Comparison of ENCODE assay signal across 21 mouse cellular contexts in genomic region chr1:77846039-77846727, GRCm38 (mm10).
DNase-seq lines count a peak whose midpoint lies in the region; ATAC-seq and TF ChIP-seq lines count a peak whose summit lies in the region.
"Had no signal": no experiment of that assay in that cellular context is flagged by ENCODE, and none has a peak within 500 bp of the region (broad histone marks: within the 10 kb centered on the region; RNA-seq: fewer than 3 reads in every experiment).

No protein-coding gene starts in this region.

- H3K4me2 ChIP-seq in hindbrain, postnatal 0 days (ENCODE audit: low read depth, low read length), result no peak overlapping the region
- no peak overlapping the region for H3K4me2 ChIP-seq in hindbrain, embryonic 11.5 days (replicated peaks; ENCODE audit: low read depth, low read length)
- H3K4me2 ChIP-seq in midbrain, postnatal 0 days (ENCODE audit: low read depth, low read length, poor library complexity, severe bottlenecking), result no peak overlapping the region
- H3K4me2 ChIP-seq in midbrain, embryonic 16.5 days (ENCODE audit: low read length), result no peak overlapping the region
- H3K4me2 ChIP-seq in kidney, embryonic 14.5 days (replicated peaks; ENCODE audit: low read depth, low read length), result no peak overlapping the region
- H3K4me2 ChIP-seq: heart, embryonic 15.5 days; midbrain, embryonic 15.5 days had no signal

- peak; percentile 64 for ATAC-seq in hindbrain, postnatal 0 days
- ATAC-seq in hindbrain, embryonic 11.5 days (ENCODE audit: low FRiP score), result no peak
- no peak for ATAC-seq in midbrain, postnatal 0 days (ENCODE audit: low FRiP score)
- ATAC-seq in midbrain, embryonic 16.5 days, result no peak
- ATAC-seq in kidney, embryonic 14.5 days (ENCODE audit: low FRiP score, low TSS enrichment), result no peak
- ATAC-seq: forebrain, embryonic 16.5 days; midbrain, embryonic 15.5 days; Patski had no signal

- H3K4me3 ChIP-seq in hindbrain, postnatal 0 days (ENCODE audit: low read length), result no peak overlapping the region
- no peak overlapping the region for H3K4me3 ChIP-seq in hindbrain, embryonic 11.5 days (ENCODE audit: low read depth, low read length)
- no peak overlapping the region for H3K4me3 ChIP-seq in midbrain, postnatal 0 days (ENCODE audit: low read depth, low read length)
- H3K4me3 ChIP-seq in midbrain, embryonic 16.5 days (ENCODE audit: low read depth, low read length), result no peak overlapping the region
- no peak overlapping the region for H3K4me3 ChIP-seq in kidney, embryonic 14.5 days (ENCODE audit: low read length)
- H3K4me3 ChIP-seq: heart, embryonic 15.5 days; midbrain, embryonic 15.5 days had no signal

- WGBS in hindbrain, postnatal 0 days, result 51% methylated on average over 12 of the region's 12 CpGs
- 85% methylated on average over 12 of the region's 12 CpGs for WGBS in hindbrain, embryonic 11.5 days
- WGBS in midbrain, postnatal 0 days, result 75% methylated on average over 12 of the region's 12 CpGs
- WGBS in midbrain, embryonic 16.5 days, result 75% methylated on average over 12 of the region's 12 CpGs
- 77% methylated on average over 12 of the region's 12 CpGs for WGBS in kidney, embryonic 14.5 days

- H3K9me3 ChIP-seq in hindbrain, postnatal 0 days (ENCODE audit: low read length), result no peaks in the 10 kb centered on the region
- no peaks in the 10 kb centered on the region for H3K9me3 ChIP-seq in hindbrain, embryonic 11.5 days (ENCODE audit: control insufficient read depth, low read length)
- no peaks in the 10 kb centered on the region for H3K9me3 ChIP-seq in midbrain, postnatal 0 days (ENCODE audit: low read length)
- H3K9me3 ChIP-seq in midbrain, embryonic 16.5 days (replicated peaks; ENCODE audit: control insufficient read depth, low read length, poor library complexity, severe bottlenecking), result no peaks in the 10 kb centered on the region
- no peaks in the 10 kb centered on the region for H3K9me3 ChIP-seq in kidney, embryonic 14.5 days (ENCODE audit: control insufficient read depth, low read length)
- H3K9me3 ChIP-seq: heart, embryonic 15.5 days; midbrain, embryonic 15.5 days had no signal

- no peaks in the 10 kb centered on the region for H3K27me3 ChIP-seq in hindbrain, postnatal 0 days (ENCODE audit: insufficient read depth, low read length)
- no peaks in the 10 kb centered on the region for H3K27me3 ChIP-seq in hindbrain, embryonic 11.5 days (ENCODE audit: control insufficient read depth, insufficient read depth, low read length)
- no peaks in the 10 kb centered on the region for H3K27me3 ChIP-seq in midbrain, postnatal 0 days (ENCODE audit: insufficient read depth, low read length)
- H3K27me3 ChIP-seq in midbrain, embryonic 16.5 days (ENCODE audit: control insufficient read depth, insufficient read depth, low read depth, low read length), result no peaks in the 10 kb centered on the region
- no peaks in the 10 kb centered on the region for H3K27me3 ChIP-seq in kidney, embryonic 14.5 days (ENCODE audit: control insufficient read depth, insufficient read depth, low read length)
- H3K27me3 ChIP-seq: heart, embryonic 15.5 days; midbrain, embryonic 15.5 days; Patski had no signal

- peak; percentile 87 to 89 for DNase-seq in cerebellum, postnatal 14 days
- no peak for DNase-seq in cerebellum, adult 11-12 months
- DNase-seq in hindbrain, postnatal 0 days (ENCODE audit: low spot score), result peak; percentile 84
- no peak for DNase-seq in hindbrain, embryonic 11.5 days (ENCODE audit: low spot score)
- peak; percentile 82 for DNase-seq in midbrain, postnatal 0 days (ENCODE audit: low spot score)
- DNase-seq: adrenal gland, adult 8-10 months; gastrocnemius, postnatal 25 days; heart, postnatal 4 days; kidney, adult 11 months; liver; lung, postnatal 14 days; right cerebral cortex, postnatal 14 days; spleen, adult 18-20 months; thymus, adult 2 months had no signal

- H3K4me1 ChIP-seq in hindbrain, postnatal 0 days (ENCODE audit: insufficient read depth, low read length), result no peaks in the 10 kb centered on the region; the same call in 1 of the 2 replicates
- H3K4me1 ChIP-seq in hindbrain, embryonic 11.5 days (replicated peaks; ENCODE audit: control insufficient read depth, insufficient read depth, low read length), result no peaks in the 10 kb centered on the region
- no peaks in the 10 kb centered on the region for H3K4me1 ChIP-seq in midbrain, postnatal 0 days (ENCODE audit: insufficient read depth, low read length)
- peaks cover 6% of the 10 kb centered on the region; the same call in 1 of the 2 replicates for H3K4me1 ChIP-seq in midbrain, embryonic 16.5 days (ENCODE audit: control insufficient read depth, insufficient read depth, low read length)
- H3K4me1 ChIP-seq in kidney, embryonic 14.5 days (ENCODE audit: control insufficient read depth, insufficient read depth, low read length), result 0 out of 2 replicates have a peak, but pooled peaks cover 5% of the 10 kb centered on the region

- H3K36me3 ChIP-seq in hindbrain, postnatal 0 days (ENCODE audit: insufficient read depth, low read length), result no peaks in the 10 kb centered on the region
- no peaks in the 10 kb centered on the region for H3K36me3 ChIP-seq in hindbrain, embryonic 11.5 days (ENCODE audit: control insufficient read depth, insufficient read depth, low read length)
- H3K36me3 ChIP-seq in midbrain, postnatal 0 days (ENCODE audit: insufficient read depth, low read length), result no peaks in the 10 kb centered on the region
- H3K36me3 ChIP-seq in midbrain, embryonic 16.5 days (ENCODE audit: control insufficient read depth, insufficient read depth, low read length), result no peaks in the 10 kb centered on the region
- no peaks in the 10 kb centered on the region for H3K36me3 ChIP-seq in kidney, embryonic 14.5 days (ENCODE audit: control insufficient read depth, insufficient read depth, low read length)
- H3K36me3 ChIP-seq: heart, embryonic 15.5 days; midbrain, embryonic 15.5 days had no signal

- H3K9ac ChIP-seq in hindbrain, postnatal 0 days (replicated peaks; ENCODE audit: low read length), result no peak overlapping the region
- no peak overlapping the region for H3K9ac ChIP-seq in hindbrain, embryonic 11.5 days (ENCODE audit: low read depth, low read length)
- no peak overlapping the region for H3K9ac ChIP-seq in midbrain, postnatal 0 days (replicated peaks; ENCODE audit: low read length, poor library complexity, severe bottlenecking)
- no peak overlapping the region for H3K9ac ChIP-seq in midbrain, embryonic 16.5 days (ENCODE audit: low read depth, low read length)
- no peak overlapping the region for H3K9ac ChIP-seq in kidney, embryonic 14.5 days (ENCODE audit: low read depth, low read length)
- H3K9ac ChIP-seq: heart, embryonic 15.5 days; midbrain, embryonic 15.5 days had no signal

- no peak for TF ChIP-seq CTCF in hindbrain, postnatal 0 days (IDR thresholded peaks at IDR 0.05; ENCODE audit: low read depth)
- no peak for TF ChIP-seq CTCF in midbrain, postnatal 0 days (IDR thresholded peaks at IDR 0.05)

- H3K27ac ChIP-seq in hindbrain, postnatal 0 days, result peak overlapping the region; percentile 1; the same call in 1 of the 2 replicates
- H3K27ac ChIP-seq in hindbrain, embryonic 11.5 days (ENCODE audit: low read depth, low read length), result no peak overlapping the region
- H3K27ac ChIP-seq in midbrain, postnatal 0 days (ENCODE audit: low read depth, low read length), result no peak overlapping the region
- no peak overlapping the region for H3K27ac ChIP-seq in midbrain, embryonic 16.5 days (ENCODE audit: low read length)
- H3K27ac ChIP-seq in kidney, embryonic 14.5 days (ENCODE audit: low read depth, low read length), result no peak overlapping the region
- H3K27ac ChIP-seq: heart, embryonic 15.5 days; kidney, postnatal 0 days; midbrain, embryonic 15.5 days had no signal

Comparison
In these comparisons a context has a peak if more than half of its experiments do, and no peak if none do; other contexts are left out.
1. DNase-seq: peak in cerebellum, postnatal 14 days (2 of 2), hindbrain, postnatal 0 days (single experiment) and midbrain, postnatal 0 days (single experiment); none in cerebellum, adult 11-12 months (single experiment) and hindbrain, embryonic 11.5 days (single experiment).